Mouse (Mus musculus) hindbrain, postnatal 0 days (tissue): Measurements from ENCODE around the gene Oit3. TPM values are rescaled to one million over a fixed set of nuclear protein-coding genes. Genes with fewer than 3 reads are reported as not detected.

Source experiments
- ATAC-seq: fragments of 200-750 bp; cut with Nextera tagmentation; 2 replicates; pipeline ENCODE4 v1.8.0; 2017; ENCODE audit warnings: mild to moderate bottlenecking, moderate TSS enrichment, moderate library complexity
- DNase-seq: peaks from one replicate; pipeline ENCODE4 v3.0.0-alpha.2; 2015; ENCODE audit warnings: low spot score
- H3K27ac ChIP-seq: fragments of 300-500 bp; sonication (generic); 2 replicates; pipeline ENCODE4 v1.5.1; 2014; ENCODE audit warnings: mild to moderate bottlenecking
- H3K27me3 ChIP-seq: fragments of 300-500 bp; sonication (generic); 2 replicates; pipeline ENCODE4 v1.6.1; 2014; ENCODE audit warnings: low read length, mixed read lengths; ENCODE audit not compliant: insufficient read depth
- H3K36me3 ChIP-seq: fragments of 300-500 bp; sonication (generic); 2 replicates; pipeline ENCODE4 v1.6.1; 2014; ENCODE audit warnings: low read length, mixed read lengths; ENCODE audit not compliant: insufficient read depth
- H3K4me1 ChIP-seq: fragments of 300-500 bp; sonication (generic); 2 replicates; pipeline ENCODE4 v1.6.1; 2014; ENCODE audit warnings: antibody characterized with exemption, low read length, mixed read lengths; ENCODE audit not compliant: insufficient read depth
- H3K4me2 ChIP-seq: fragments of 300-500 bp; sonication (generic); 2 replicates; pipeline ENCODE4 v1.6.1; 2014; ENCODE audit warnings: low read depth, mild to moderate bottlenecking, low read length, moderate library complexity, mixed read lengths
- H3K4me3 ChIP-seq: fragments of 300-500 bp; sonication (generic); 2 replicates; pipeline ENCODE4 v1.5.1; 2014; ENCODE audit warnings: low read length
- H3K9ac ChIP-seq: fragments of 300-500 bp; sonication (generic); replicated peaks from 2 replicates; pipeline ENCODE4 v1.6.1; 2014; ENCODE audit warnings: mild to moderate bottlenecking, low read length, moderate library complexity, mixed read lengths
- H3K9me3 ChIP-seq: fragments of 300-500 bp; sonication (generic); 2 replicates; pipeline ENCODE4 v1.6.1; 2016; ENCODE audit warnings: low read length, mixed read lengths
- CTCF ChIP-seq: IDR thresholded peaks from 2 replicates; pipeline ENCODE4 v1.5.1; 2016; ENCODE audit warnings: antibody characterized with exemption, control low read depth, low read depth
- WGBS: fragments of 180-500 bp; shearing (Covaris S2); extraction: QIAGEN DNeasy Blood & Tissue Kit; methylation state at CpG from one replicate; pipeline ENCODE4 v1.1.7; 2014; 5-methylcytosine and 5-hydroxymethylcytosine counted together
- polyA plus RNA-seq: library from polyadenylated mRNA; unstranded; fragments of >200 nt; fragmentation: Nextera tagmentation; extraction: Ambion mirVana; gene quantifications from 2 replicates; pipeline ENCODE4 v1.2.1, GENCODE M21; 2015
- total RNA-seq: library from RNA; depleted of rRNA; stranded (reverse); fragments of >200 nt; gene quantifications from 2 replicates; pipeline ENCODE4 v1.2.3, GENCODE M21; 2014

Gene Oit3
- total and polyA plus RNA-seq, 2 experiments from 2014 or later = 0.11 TPM; not detected in 1

DNA sequence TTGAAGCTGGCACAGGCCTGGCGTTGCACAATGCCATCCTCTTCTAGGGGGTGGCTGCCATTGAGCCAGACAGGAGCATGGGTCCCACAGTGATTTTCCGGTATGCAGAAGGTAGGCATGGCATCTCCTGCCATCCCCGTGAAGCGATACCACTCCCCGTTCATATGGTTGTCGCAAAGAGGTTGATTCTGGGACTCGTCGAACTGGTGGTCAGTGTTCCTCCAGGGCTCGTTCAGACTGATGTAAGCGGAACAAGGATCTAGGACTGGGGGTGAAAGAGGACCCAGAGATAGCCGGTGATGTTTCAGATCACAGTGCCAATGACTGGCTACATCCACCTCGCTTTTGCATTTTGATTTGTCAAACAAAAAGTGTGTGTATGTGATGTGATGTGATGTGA lies 2.9 kb downstream of the Oit3 start:
- ATAC-seq (no peak), DNase-seq (no peak)
- no peak overlapping the region for H3K27ac ChIP-seq
- no peak overlapping the region for H3K4me2 ChIP-seq
- H3K27me3 ChIP-seq = no peaks in the 10 kb centered on the region
- no peaks in the 10 kb centered on the region for H3K4me1 ChIP-seq
- H3K9me3 ChIP-seq = no peaks in the 10 kb centered on the region
- 94% methylated on average over 12 of the region's 12 CpGs for WGBS
- no peak for TF ChIP-seq CTCF
- H3K4me3 ChIP-seq = no peak overlapping the region
- no peaks in the 10 kb centered on the region for H3K36me3 ChIP-seq
- no peak overlapping the region for H3K9ac ChIP-seq

DNA sequence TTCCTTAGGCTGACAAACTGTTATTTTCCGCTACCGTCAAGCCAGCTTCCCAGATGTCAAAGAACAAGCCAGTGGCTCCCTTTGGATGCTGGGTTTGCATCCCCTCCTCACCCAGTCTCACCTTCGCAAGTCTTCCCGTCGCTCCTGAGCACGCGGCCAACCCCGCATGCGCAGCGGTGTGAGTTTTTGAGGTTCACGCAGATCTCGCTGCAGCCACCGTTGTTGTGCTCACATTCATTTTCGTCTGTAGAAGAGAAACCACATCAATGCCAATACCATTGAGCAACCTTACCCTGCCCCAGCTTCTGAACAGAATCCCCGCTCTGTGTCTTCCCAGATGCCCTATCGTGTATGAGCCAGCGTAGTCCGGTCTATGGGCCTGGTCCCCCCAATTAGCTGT lies 5.8 kb downstream of the Oit3 start:
- Histone ChIP-seq H3K4me1 (no peaks in the 10 kb centered on the region), H3K27ac (no peak overlapping the region), H3K4me3 (no peak overlapping the region), H3K4me2 (no peak overlapping the region), H3K36me3 (no peaks in the 10 kb centered on the region), H3K9ac (no peak overlapping the region), H3K27me3 (no peaks in the 10 kb centered on the region), H3K9me3 (no peaks in the 10 kb centered on the region)
- TF ChIP-seq CTCF = no peak
- ATAC-seq (no peak), DNase-seq (no peak)
- WGBS = 94% methylated on average over 18 of the region's 18 CpGs

- TF ChIP-seq CTCF = no peak
- DNase-seq (no peak), ATAC-seq (no peak)
- Histone ChIP-seq H3K4me2 (no peak overlapping the region), H3K4me1 (no peaks in the 10 kb centered on the region), H3K27ac (no peak overlapping the region), H3K4me3 (no peak overlapping the region), H3K9me3 (no peaks in the 10 kb centered on the region), H3K27me3 (no peaks in the 10 kb centered on the region), H3K36me3 (no peaks in the 10 kb centered on the region), H3K9ac (no peak overlapping the region)
- WGBS = 73% methylated on average over 6 of the region's 6 CpGs
Observed at GRCm38 (mm10) chr10:59430701-59431218, 10.8 kb downstream of the Oit3 start.

DNA sequence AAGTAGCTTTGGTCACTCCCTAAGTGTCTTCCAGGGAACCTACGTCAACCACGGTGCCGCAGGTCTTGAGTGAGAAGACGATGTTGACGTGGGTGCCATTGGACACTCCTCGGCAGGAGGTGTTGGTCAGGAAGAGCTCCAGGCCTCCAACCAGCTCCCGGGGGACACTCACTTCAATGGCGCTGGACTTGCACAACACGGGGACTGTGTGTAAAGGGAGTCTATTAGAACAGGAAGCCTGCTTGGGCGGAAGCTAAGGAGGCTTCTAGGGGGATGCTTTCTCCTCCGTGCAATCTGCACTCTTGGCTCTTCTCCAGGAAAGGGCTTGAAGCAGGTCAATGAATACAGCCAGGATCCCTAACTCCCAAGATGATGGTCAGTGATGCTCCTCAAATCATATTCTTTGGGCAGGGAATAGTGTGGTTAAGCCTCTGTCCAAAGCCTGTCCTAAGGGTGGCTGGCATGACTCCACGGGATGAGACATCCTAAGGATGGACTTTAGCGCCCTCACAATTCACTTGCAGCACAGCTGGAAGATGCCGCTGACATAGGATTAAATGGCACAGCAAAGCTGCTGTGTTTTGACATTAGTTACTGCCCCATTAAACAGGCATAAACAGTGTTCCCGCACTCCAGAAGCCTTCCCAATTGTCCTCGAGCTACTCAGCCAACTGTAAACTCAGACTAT lies 12.0 kb downstream of the Oit3 start:
- H3K4me3 ChIP-seq = no peak overlapping the region
- no peak overlapping the region for H3K9ac ChIP-seq
- H3K36me3 ChIP-seq = no peaks in the 10 kb centered on the region
- H3K4me1 ChIP-seq = 0 out of 2 replicates have a peak, but pooled peaks cover 5% of the 10 kb centered on the region
- WGBS = 74% methylated on average over 16 of the region's 16 CpGs
- ATAC-seq (no peak), DNase-seq (no peak)
- no peak overlapping the region for H3K4me2 ChIP-seq
- no peak for TF ChIP-seq CTCF
- H3K27me3 ChIP-seq = no peaks in the 10 kb centered on the region
- H3K9me3 ChIP-seq = no peaks in the 10 kb centered on the region
- no peak overlapping the region for H3K27ac ChIP-seq

DNA sequence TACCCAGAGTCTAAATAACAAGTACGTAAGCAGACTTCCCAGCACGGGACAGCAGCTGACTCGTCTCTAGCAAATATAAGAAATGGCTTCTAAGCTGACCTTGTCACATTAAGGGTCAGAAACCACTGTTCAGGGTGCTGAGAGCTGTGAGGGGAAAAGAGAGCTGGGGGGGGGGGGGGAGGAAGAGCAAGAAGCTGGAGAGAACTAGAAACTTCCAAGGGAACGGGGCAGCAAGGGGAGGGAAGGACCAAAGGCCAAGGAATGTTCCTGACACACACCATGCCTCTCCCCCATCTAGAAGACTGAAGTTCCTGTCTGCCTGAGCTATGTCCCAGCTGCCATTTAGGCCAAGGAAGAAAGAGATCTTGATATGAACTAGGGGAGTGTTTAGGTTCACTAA lies 15.2 kb downstream of the Oit3 start:
- Histone ChIP-seq H3K4me3 (no peak overlapping the region), H3K4me1 (0 out of 2 replicates have a peak, but pooled peaks cover 5% of the 10 kb centered on the region), H3K4me2 (no peak overlapping the region), H3K27ac (no peak overlapping the region), H3K36me3 (no peaks in the 10 kb centered on the region), H3K9ac (no peak overlapping the region), H3K9me3 (no peaks in the 10 kb centered on the region), H3K27me3 (no peaks in the 10 kb centered on the region)
- DNase-seq (no peak), ATAC-seq (no peak)
- WGBS = 81% methylated on average over 4 of the region's 4 CpGs
- no peak for TF ChIP-seq CTCF

DNA sequence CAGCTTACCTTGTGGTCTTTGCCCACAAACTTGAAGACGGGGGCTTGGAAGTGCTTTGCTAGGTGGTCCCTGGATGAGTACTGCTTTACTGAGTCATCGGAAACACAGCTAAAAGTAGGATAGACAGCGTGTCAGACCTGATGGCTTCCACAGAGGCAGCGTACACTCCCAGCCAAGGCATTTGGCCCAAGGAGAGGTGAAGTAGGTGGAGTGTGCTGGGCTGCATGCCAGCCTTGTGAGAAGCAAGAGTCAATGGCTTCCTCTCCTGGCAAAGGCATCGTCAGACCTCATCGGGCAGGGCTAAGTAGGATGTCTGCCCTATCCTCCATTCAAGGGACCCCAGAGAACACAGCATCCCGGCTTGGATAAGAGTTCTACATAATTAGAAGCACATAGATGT lies 16.2 kb downstream of the Oit3 start:
- no peak overlapping the region for H3K9ac ChIP-seq
- no peak for ATAC-seq
- DNase-seq = peak; percentile 31
- H3K4me1 ChIP-seq = 0 out of 2 replicates have a peak, but pooled peaks cover 5% of the 10 kb centered on the region
- H3K9me3 ChIP-seq = no peaks in the 10 kb centered on the region
- no peak for TF ChIP-seq CTCF
- H3K36me3 ChIP-seq = no peaks in the 10 kb centered on the region
- 67% methylated on average over 7 of the region's 7 CpGs for WGBS
- no peak overlapping the region for H3K4me3 ChIP-seq
- no peaks in the 10 kb centered on the region for H3K27me3 ChIP-seq
- no peak overlapping the region for H3K4me2 ChIP-seq
- no peak overlapping the region for H3K27ac ChIP-seq

GRCm38 (mm10) chr10:59424453-59424852 lies 17.1 kb downstream of the Oit3 start:
- Histone ChIP-seq H3K4me2 (no peak overlapping the region), H3K27me3 (no peaks in the 10 kb centered on the region), H3K4me3 (no peak overlapping the region), H3K9me3 (no peaks in the 10 kb centered on the region), H3K9ac (no peak overlapping the region), H3K4me1 (0 out of 2 replicates have a peak, but pooled peaks cover 5% of the 10 kb centered on the region), H3K36me3 (no peaks in the 10 kb centered on the region), H3K27ac (no peak overlapping the region)
- 85% methylated on average over 3 of the region's 3 CpGs for WGBS
- ATAC-seq = no peak
- DNase-seq = no peak
- TF ChIP-seq CTCF = no peak
